Mouse (Mus musculus): Measurements from ENCODE around the gene Tnnc2.

The Tnnc2 gene

DNA sequence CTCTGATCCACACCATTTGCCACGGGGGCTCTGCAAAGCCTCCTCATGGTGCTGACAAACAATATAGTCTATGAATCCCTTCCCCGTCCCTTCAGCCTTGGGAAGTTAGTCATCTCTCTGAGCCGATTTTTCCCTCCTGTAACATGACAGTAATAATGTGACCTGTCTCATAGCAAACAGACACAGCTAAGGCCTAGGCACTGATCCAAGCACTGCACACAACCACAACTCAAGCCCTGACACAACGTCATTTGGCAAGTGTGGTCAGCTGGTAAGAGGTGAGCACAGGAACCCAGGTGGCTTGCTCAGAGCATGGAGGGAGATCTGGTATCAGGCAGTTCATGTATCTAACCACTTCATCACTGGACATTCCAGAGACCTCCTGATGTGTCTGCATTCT is 16.1 kb upstream of the Tnnc2 start:
- no peak for DNase-seq (ENCODE audit: low spot score)

DNA sequence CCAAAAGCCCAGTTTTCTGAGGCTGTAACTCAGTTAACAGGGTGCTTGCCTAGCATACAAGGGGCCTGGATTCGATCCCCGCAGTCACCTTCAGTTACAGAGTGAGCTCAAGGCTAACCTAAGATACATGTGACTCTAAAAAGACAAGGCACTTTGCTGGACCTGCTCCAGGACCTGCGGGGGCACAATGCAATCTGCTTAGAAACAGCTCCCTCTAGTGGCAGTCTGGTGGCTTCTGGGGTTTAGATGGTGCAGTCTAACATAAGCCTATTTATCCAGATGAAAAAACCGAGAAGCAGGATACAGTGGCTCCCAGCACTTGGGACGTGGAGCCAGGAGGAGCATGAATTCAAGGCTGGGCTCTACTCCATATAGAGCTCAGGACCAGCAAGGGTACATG is 14.5 kb upstream of the Tnnc2 start:
- DNase-seq (ENCODE audit: low spot score), result peak; percentile 81

DNA sequence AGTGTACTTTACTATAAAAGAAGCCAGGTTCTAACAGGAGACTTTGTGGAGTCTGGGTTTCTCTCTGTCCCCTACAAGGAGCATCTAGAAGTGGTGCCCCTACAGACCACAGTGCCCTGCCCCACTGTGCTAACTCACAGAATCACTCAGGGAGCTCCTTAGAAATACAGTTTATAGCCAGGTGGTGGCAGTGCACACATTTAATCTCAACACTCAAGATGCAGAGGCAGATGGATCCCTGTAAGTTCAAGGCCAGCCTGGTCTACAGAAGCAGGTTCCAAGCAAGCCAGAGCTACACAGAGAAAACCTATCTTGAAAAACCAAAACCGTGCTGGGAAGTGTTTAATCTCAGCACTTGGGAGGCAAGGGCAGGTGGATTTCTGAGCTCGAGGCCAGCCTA is 14.0 kb upstream of the Tnnc2 start:
- no peak for DNase-seq (ENCODE audit: low spot score)

DNA sequence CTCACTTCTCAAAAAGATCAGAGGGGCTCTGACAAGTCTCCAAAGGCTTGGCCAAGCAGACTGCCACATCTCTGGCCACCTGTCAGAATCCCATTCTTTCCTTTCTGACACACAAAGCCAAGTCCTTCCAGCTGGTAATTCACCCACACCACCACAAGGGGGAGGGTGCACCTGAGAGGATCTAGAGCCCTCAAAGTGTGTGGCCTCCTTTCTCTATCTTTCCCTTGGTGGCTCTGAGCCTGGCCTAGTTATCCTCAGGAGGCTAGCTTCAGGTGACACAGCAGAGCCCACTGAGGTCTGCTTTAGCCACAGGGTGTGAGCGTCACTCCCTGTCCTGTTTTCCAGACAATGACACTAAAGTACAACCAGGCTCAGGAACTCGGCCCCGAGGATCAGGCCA is 13.5 kb upstream of the Tnnc2 start:
- DNase-seq (ENCODE audit: low spot score), result peak; percentile 50

DNA sequence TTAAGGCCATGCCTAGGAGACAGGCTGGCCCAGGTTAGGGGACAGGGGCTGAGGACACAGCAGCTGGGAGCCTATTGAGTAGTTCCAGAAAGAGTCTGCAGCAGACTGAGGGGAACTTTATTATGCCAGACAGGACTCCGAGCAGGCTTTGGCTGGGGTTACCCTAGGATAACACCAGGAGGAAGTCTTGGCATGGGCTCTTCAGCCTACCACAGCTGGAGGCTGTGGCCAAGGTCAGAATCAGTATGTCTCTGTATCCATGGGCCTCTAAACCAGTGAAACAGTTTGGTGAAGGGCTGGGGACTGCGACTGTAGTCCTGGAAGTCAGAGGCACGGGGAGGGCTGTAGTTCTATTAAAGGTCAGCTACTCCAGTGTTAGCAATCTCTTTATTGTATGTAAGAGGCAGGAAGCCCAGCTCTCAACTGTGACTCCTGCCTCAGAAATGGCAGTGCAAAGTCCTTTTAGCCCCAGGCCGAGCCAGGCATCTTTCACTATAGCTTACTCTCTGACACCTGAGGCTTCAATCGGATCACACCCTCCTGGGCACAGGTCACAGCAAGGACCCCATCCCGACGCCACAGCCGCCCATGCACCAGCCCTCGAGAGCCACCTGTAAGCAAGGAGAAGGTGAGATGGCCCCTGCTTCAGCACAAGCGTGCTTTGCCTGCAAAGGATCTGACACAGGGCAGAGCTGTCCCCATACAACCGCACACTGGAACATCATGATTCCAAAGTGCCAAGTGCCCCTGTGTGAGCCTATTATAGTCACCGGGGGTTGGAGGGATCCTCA is 12.8 kb upstream of the Tnnc2 start:
- DNase-seq (ENCODE audit: low spot score), result no peak

DNA sequence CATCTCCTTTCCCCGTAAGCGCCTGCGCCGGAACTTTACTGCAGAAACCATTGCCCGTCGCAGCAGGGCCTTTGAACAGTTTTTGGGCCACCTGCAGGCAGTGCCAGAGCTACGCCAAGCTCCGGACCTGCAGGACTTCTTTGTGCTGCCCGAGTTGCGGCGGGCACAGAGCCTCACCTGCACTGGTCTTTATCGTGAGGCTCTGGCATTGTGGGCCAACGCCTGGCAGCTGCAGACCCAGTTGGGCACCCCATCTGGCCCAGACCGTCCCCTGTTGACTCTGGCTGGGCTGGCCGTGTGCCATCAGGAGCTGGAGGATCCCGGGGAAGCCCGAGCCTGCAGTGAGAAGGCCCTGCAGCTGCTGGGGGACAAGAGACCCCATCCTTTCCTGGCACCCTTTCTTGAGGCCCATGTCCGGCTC is 12.1 kb upstream of the Tnnc2 start:
- DNase-seq (ENCODE audit: low spot score), result no peak

DNA sequence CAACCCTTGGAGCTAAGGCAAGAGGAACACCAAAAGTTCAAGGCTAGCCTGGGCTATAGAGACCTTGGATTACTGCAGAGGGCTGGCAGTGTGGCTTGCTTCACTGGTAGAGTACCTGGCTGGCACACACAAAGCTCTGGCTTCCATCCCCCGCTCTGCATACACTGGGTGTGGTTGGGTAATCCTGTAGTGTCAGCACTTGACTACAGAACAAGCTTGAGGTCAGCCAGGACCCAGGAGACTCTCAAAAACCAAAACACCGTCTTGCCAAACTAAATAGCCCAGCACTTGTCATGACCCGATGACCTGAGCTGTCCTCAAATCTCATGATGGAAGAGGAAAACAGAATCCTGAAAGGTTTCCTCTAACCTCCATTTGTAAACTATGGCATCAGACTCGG is 10.7 kb upstream of the Tnnc2 start:
- DNase-seq (ENCODE audit: low spot score), result no peak

DNA sequence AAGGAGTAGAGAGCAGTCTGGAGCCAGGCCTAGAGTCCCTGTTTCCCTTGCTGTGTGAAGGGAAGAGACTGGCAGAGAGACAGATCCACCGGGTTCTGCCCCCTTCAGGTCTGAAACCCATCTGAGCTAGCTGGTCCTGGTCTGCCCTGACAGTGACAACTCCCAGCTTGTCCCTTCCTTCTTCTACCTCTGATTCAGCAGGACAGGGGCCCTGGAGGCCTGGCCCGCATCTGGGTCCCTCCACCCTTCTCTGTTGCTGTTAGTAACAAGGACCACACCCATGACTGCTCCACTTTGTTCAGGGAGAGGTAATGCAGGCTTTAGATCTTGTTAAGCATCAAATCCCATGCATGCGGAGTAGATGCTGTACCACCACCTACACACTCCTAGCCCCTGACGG is 8.6 kb upstream of the Tnnc2 start:
- no peak for DNase-seq (ENCODE audit: low spot score)

DNA sequence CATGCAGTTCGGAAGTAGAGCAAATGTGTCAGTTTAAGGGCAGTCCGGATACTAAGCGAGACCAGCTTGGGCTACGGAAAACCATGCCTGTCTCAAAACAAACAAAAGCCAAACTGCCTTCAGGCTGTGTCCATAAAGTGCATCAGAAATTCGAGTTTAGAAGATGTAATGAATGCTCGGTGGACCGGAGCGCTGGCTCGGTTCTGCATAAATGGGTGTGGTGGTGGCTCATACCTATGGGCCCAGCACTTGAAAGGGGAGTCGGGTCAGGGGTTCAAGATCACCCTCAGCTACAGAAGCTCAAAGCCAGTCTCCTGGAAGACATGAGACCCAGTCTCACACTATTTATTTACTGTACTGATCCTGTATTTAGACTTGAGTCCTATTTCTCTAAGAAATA is 8.0 kb upstream of the Tnnc2 start:
- no peak for DNase-seq (ENCODE audit: low spot score)

DNA sequence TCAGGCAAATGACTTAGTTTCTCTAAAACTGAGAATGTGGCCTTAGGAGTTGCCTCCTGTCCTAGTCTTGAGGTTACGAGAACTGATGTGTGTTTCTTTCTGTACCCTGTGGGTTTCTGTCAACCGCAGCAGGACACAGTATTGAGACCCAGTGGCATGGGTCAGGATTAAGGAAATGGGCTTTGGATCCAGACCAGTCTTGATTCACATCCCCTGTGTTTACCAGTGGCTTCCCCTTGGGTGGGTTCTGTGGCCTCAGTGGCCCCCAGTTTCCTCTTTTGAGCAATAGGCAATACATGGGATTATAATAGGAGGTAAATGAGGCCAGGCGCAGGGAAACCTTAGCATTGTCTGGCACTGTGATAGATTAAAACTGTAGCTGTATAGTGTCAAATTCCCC is 7.3 kb upstream of the Tnnc2 start:
- DNase-seq (ENCODE audit: low spot score), result no peak

DNA sequence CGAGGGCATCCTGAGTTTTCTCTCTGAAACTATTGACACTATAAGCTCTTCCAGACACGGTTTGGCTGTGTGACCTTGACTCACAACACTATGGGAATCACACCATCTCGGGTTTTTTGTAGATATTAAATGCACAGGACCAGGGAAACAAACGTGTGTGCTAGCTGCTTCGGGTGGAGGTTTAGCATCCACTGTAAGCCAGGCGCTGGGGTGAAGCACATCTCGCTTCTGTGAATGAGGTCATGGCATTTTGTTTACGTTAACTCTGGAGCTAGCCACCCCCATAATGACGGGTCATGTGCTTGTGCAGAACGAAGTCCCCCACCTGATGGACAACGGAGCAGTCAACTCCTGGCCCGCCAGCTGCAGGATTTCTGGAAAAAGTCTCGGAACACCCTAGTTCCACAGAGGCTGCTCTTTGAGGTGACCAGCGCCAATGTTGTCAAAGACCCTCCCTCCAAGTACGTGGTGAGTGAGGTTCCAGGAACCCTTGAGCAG is 6.7 kb upstream of the Tnnc2 start:
- DNase-seq (ENCODE audit: low spot score), result no peak

DNA sequence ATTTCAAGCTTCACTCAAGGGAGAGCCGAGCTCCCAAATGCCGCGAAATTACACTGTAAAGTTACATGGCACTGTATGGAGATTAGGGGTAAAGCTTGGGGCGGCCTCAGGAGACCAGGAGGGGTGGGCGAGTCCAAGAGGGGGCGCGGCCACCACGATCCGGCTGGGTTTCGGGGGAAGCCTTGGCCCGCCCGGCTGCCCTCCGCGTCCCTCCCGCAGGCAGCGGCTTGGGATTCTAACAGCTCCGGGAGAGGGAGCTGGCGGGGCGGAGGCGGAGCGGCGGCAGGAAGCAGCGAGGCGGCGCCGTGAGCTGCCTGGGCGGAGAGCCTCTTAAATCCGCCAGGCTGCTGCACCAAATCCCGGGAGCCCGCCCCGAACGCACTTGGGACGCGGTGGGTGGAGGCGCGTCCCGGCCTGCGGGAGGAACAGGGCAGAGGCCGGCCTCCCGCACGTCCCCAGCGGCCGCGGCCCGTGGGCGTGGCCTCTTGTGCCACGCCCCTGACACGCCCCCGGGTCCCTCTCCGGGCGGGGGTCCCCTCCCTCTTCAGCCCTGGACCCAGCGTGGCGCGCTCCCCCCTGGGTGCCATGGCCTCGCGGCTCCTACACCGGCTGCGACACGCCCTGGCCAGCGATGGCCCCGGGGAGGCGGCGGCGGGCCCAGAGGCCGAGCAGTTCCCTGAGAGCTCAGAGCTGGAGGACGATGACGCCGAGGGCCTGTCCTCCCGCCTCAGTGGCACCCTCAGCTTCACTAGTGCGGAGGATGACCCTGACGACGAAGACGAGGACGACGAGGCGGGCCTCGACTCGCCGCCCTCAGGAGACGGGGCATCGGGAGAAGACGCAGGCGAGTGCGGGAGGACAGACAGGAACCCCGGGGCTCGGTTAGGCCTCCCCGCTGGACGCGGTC is 6.0 kb upstream of the Tnnc2 start, which contains the start of gene Snx21:
Gene Snx21 (plus strand): TSS at position 343 of the 907 bp plus-strand sequence.
- peak; percentile 93 for DNase-seq (ENCODE audit: low spot score)

DNA sequence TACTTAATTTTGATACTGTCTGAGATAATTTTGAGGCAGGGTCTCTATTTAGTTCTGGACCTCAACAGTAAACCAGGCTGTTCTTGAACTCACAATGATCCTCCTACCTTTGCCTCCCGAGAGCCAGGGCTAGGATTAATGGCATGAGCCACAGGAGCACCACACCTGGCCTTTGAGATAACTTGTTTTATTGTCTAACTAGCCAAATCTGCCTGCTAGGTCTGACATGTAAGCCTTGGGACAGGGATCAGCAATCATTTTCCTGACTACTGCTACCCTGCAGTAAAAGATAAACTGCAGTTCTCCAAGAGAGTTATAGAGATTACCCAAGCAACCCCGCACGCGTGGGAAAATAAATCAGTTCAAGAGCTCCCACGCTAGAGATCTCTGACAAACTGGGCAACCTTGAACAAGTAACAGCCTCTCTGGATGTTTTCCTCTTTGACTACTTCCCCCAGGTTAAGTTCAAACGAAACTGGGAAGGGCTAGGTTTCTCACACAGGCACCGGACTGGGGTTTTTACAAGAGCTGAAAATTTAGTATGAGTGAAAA is 5.2 kb upstream of the Tnnc2 start:
- DNase-seq (ENCODE audit: low spot score), result no peak

DNA sequence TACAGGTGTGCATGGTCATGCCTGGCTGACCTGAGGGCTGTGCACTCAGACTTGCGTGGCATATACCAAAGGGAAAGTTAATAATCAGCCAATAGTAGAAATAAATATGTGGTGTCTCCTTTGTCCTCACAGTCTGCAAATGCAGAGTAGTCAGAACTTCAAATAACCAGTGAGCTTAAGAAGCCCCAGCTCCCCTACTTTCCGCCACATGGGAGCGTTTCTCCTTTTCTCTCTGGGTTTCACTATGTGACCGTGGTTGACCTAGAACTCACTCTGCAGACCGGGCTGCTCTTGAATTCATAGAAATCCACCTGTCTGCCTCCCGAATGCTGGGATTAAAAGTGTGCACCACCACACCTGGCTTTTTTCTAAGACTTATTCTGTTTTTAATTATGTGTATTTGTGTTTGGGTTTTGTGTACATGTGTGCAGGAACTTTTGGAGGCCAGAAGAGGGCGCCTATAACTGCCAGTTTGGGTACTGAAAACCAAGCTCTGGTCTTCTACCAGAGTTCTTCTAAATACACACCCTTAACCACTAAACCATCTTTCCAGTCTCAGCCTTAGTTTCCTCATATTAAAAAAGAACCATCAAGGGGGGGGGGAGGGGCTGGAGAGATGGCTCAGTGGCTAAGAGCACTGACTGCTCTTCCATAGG is 4.3 kb upstream of the Tnnc2 start:
- DNase-seq (ENCODE audit: low spot score), result no peak

DNA sequence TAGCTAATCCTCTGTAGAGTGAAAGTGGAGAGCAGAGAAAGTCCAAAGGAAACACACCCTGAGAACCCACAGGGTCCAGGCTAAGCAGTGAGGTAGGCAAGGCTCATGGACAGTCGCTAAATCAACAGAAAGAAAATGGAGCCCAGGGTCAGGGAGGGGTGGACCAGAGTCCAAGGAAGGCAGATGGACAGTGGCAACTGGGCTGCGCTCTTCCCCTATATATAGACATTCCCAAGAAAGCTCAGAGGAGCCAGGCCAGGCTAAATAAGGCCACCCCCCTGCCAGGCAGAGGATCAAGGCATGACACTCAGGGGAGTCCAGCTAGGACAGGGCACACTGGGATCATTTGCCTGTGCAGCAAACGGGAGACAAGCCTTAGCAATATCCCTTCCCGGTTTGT is 2.1 kb upstream of the Tnnc2 start:
- no peak for DNase-seq (ENCODE audit: low spot score)

DNA sequence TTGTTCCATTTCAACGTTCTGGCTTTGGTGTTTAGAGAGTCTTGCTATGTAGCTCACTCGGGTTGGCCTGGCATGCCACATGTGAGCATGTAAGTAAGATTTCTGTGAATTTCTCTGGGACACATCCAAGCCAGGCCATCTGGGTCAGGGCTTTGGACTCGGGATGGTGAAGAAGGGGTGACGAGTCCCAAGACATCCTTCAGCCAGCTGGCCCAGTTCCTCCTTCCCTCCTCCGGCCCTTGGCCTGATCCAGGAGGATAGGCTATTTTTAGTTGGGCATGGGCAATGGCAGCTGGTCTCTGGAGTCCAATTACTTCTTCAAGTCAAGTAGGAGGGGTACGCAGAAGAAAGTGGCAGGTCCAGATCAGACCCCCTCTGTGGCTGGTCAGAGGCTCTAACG is 958 bp downstream of the Tnnc2 start:
- DNase-seq (ENCODE audit: low spot score), result no peak

DNA sequence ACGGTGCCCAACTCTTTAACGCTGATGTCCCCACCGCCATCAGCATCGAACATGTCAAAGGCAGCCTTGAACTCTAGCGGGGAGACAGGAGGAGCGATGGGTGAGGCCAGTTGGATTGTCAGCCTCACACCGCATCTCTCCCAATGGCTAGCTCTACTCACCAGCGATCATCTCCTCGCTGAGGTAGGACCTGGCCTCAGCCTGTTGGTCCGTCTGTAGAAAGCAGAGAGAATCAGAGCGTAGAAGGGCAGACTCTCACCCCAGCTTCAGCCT is 1.8 kb downstream of the Tnnc2 start:
- DNase-seq (ENCODE audit: low spot score), result no peak

DNA sequence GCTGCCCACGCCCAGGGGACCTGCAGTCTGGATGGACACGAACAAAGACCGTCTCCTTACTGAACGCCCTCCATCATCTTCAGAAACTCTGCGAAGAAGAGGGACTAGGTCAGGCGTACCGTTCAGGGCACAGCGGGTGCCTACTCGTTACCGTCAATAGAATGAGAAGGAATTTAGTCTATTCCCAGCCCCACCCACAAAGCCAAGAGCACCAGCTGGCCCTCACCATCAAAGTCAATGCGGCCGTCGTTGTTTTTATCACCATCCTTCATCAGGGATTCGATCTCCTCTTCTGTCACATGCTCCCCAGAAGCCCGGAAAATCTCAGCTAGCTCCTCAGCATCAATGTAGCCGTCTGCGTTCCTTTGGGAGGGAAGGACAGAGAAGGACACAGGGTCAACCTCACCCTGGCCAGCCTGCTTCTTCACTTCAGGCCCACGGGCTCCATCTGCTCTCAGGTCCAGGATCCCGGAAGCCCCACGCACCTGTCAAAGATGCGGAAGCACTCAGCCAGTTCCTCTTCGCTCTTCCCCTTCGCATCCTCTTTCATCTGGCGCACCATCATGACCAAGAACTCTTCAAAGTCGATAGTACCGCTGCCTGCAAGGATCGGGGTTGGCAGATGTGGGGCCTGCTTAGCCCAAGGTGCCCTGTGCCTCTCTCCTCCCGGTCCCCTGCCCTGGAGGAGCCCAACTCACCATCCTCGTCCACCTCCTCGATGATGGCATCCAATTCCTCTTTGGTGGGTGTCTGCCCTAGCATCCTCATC is 2.3 kb downstream of the Tnnc2 start:
- DNase-seq (ENCODE audit: low spot score), result no peak

DNA sequence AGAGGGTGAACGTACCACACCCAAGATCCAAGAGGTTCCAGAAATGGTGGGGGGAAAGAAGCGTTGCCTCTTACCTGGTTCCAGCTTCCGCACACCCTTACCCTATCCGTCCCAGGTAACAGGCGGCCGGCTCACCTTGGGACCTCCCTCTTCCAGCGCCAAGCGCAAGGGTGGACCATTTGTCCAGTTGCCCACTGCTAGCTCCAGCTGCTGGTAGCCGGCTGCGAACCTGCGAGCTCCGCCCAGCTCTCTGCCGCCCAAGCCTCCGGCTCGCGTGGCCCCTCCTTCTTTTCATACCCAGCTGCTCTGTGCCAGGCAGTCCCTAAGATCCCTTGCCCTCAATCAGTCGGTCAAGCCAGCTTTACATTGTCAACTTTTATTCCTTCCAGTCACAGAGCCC is 3.0 kb downstream of the Tnnc2 start:
- no peak for DNase-seq (ENCODE audit: low spot score)

DNA sequence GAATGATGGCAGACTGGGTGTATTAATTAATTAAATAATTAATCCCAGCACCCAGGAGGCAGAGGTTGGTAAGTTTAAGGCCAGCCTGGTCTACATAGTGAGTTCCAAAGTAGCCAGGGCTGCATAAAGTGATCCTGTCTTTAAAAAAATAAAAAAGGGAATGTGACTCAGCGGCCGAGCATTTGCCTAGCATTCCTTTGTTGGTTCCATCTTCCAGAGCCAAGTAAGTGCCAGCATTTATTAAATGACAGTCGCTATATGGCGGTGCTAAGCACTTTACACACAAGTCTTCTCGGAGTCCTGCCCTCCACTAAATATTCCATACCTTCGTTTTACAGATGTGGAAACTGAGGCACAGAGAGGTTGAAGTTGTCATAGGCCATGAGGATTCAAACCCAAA is 3.6 kb downstream of the Tnnc2 start:
- no peak for DNase-seq (ENCODE audit: low spot score)

DNA sequence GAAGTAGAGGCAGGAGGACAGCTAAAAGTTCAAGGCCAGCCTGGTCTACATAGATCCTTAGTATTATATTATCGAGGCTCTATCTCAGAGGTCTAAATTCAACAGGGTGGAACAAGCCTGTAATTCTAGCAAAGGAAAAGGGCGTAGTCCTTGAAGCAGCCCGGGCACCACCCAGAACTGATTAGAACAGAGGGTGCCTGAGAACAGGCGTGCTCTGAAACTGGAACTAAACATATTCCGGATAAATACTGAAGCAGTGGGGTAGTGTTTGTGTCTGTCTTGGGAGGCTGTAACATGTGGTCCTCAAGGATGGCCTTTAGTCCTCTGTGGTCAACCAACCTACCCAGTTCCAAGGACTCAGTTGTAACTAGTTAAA is 5.8 kb downstream of the Tnnc2 start:
- no peak for DNase-seq (ENCODE audit: low spot score)
